Mouse (Mus musculus): ENCODE measurements around the gene Eif4e3. TPM values are rescaled to one million over a fixed set of nuclear protein-coding genes. Genes with fewer than 3 reads are reported as not detected.

Gene Eif4e3
- polyA plus RNA-seq, 1 experiment from 2014 or later: 4.3 TPM

- TF ChIP-seq CTCF (IDR thresholded peaks at IDR 0.05; ENCODE audit: low read depth): no peak
- no peak for TF ChIP-seq EP300 (IDR thresholded peaks at IDR 0.05; ENCODE audit: low read depth)
- no peaks in the 10 kb centered on the region for H3K9me3 ChIP-seq (ENCODE audit: low read length)
- peak overlapping the region; percentile 54 for H3K4me2 ChIP-seq (ENCODE audit: low read depth, low read length)
- H3K4me1 ChIP-seq (ENCODE audit: insufficient read depth): no peaks in the 10 kb centered on the region; the same call in 1 of the 2 replicates
- H3K27me3 ChIP-seq (ENCODE audit: insufficient read depth, low read length): no peaks in the 10 kb centered on the region
- ATAC-seq (peak; percentile 41), DNase-seq (no peak)
- H3K4me3 ChIP-seq (ENCODE audit: low read depth, low read length): no peak overlapping the region
- no peaks in the 10 kb centered on the region for H3K36me3 ChIP-seq (replicated peaks; ENCODE audit: insufficient read depth, low read length)
- no peak overlapping the region; the same call in 1 of the 2 replicates for H3K27ac ChIP-seq (ENCODE audit: low read depth)
- 66% methylated on average over 2 of the region's 2 CpGs for WGBS (ENCODE audit: insufficient replicate concordance)
- no peak overlapping the region for H3K9ac ChIP-seq (replicated peaks)
Observed at GRCm38 (mm10) chr6:99656088-99656487, 10.5 kb downstream of the Eif4e3 start.

GRCm38 (mm10) chr6:99655488-99655887 lies 11.1 kb downstream of the Eif4e3 start:
- ATAC-seq: peak; percentile 35; the same call in 1 of the 2 replicates
- H3K27ac ChIP-seq (ENCODE audit: low read depth): peak overlapping the region; percentile 57; the same call in 1 of the 2 replicates
- H3K9me3 ChIP-seq (ENCODE audit: low read length): no peaks in the 10 kb centered on the region
- 27% methylated on average over 7 of the region's 7 CpGs for WGBS (ENCODE audit: insufficient replicate concordance)
- H3K27me3 ChIP-seq (ENCODE audit: insufficient read depth, low read length): no peaks in the 10 kb centered on the region
- no peak for DNase-seq
- no peak overlapping the region for H3K9ac ChIP-seq (replicated peaks)
- peak overlapping the region; percentile 22; the same call in 1 of the 2 replicates for H3K4me3 ChIP-seq (ENCODE audit: low read depth, low read length)
- H3K4me1 ChIP-seq (ENCODE audit: insufficient read depth): no peaks in the 10 kb centered on the region; the same call in 1 of the 2 replicates
- H3K36me3 ChIP-seq (replicated peaks; ENCODE audit: insufficient read depth, low read length): no peaks in the 10 kb centered on the region
- TF ChIP-seq CTCF (IDR thresholded peaks at IDR 0.05; ENCODE audit: low read depth) (no peak), EP300 (IDR thresholded peaks at IDR 0.05; ENCODE audit: low read depth) (no peak)
- peak overlapping the region; percentile 54 for H3K4me2 ChIP-seq (ENCODE audit: low read depth, low read length)

- H3K36me3 ChIP-seq (replicated peaks; ENCODE audit: insufficient read depth, low read length): no peaks in the 10 kb centered on the region
- WGBS (ENCODE audit: insufficient replicate concordance): 69% methylated on average over 5 of the region's 5 CpGs
- no peak for TF ChIP-seq CTCF (IDR thresholded peaks at IDR 0.05; ENCODE audit: low read depth)
- no peak for TF ChIP-seq EP300 (IDR thresholded peaks at IDR 0.05; ENCODE audit: low read depth)
- H3K9ac ChIP-seq (replicated peaks): no peak overlapping the region
- H3K4me3 ChIP-seq (ENCODE audit: low read depth, low read length): no peak overlapping the region
- ATAC-seq (no peak), DNase-seq (no peak)
- H3K4me1 ChIP-seq (ENCODE audit: insufficient read depth): no peaks in the 10 kb centered on the region; the same call in 1 of the 2 replicates
- no peak overlapping the region for H3K4me2 ChIP-seq (ENCODE audit: low read depth, low read length)
- no peaks in the 10 kb centered on the region for H3K9me3 ChIP-seq (ENCODE audit: low read length)
- no peaks in the 10 kb centered on the region for H3K27me3 ChIP-seq (ENCODE audit: insufficient read depth, low read length)
- no peak overlapping the region for H3K27ac ChIP-seq (ENCODE audit: low read depth)
Observed at GRCm38 (mm10) chr6:99654343-99654742, 12.2 kb downstream of the Eif4e3 start.

- no peak overlapping the region for H3K4me3 ChIP-seq (ENCODE audit: low read depth, low read length)
- H3K9ac ChIP-seq (replicated peaks): no peak overlapping the region
- no peaks in the 10 kb centered on the region for H3K9me3 ChIP-seq (ENCODE audit: low read length)
- H3K27ac ChIP-seq (ENCODE audit: low read depth): no peak overlapping the region
- ATAC-seq: no peak
- TF ChIP-seq EP300 (IDR thresholded peaks at IDR 0.05; ENCODE audit: low read depth): no peak
- peak; percentile 25; the same call in 1 of the 2 replicates for TF ChIP-seq CTCF (IDR thresholded peaks at IDR 0.05; ENCODE audit: low read depth)
- H3K27me3 ChIP-seq (ENCODE audit: insufficient read depth, low read length): no peaks in the 10 kb centered on the region
- H3K4me2 ChIP-seq (ENCODE audit: low read depth, low read length): no peak overlapping the region
- no peaks in the 10 kb centered on the region; the same call in 1 of the 2 replicates for H3K4me1 ChIP-seq (ENCODE audit: insufficient read depth)
- 81% methylated on average over 2 of the region's 2 CpGs for WGBS (ENCODE audit: insufficient replicate concordance)
- no peak for DNase-seq
- H3K36me3 ChIP-seq (replicated peaks; ENCODE audit: insufficient read depth, low read length): no peaks in the 10 kb centered on the region
Observed at GRCm38 (mm10) chr6:99652341-99652740, 14.2 kb downstream of the Eif4e3 start.

- ATAC-seq (no peak), DNase-seq (no peak)
- Histone ChIP-seq H3K36me3 (replicated peaks; ENCODE audit: insufficient read depth, low read length) (no peaks in the 10 kb centered on the region), H3K27me3 (ENCODE audit: insufficient read depth, low read length) (no peaks in the 10 kb centered on the region), H3K27ac (ENCODE audit: low read depth) (no peak overlapping the region), H3K4me3 (ENCODE audit: low read depth, low read length) (no peak overlapping the region), H3K4me1 (ENCODE audit: insufficient read depth) (peaks cover 9% of the 10 kb centered on the region; the same call in 1 of the 2 replicates), H3K4me2 (ENCODE audit: low read depth, low read length) (no peak overlapping the region), H3K9me3 (ENCODE audit: low read length) (no peaks in the 10 kb centered on the region), H3K9ac (replicated peaks) (no peak overlapping the region)
- TF ChIP-seq CTCF (IDR thresholded peaks at IDR 0.05; ENCODE audit: low read depth) (no peak), EP300 (IDR thresholded peaks at IDR 0.05; ENCODE audit: low read depth) (no peak)
- 44% methylated on average over 2 of the region's 2 CpGs for WGBS (ENCODE audit: insufficient replicate concordance)
Observed at GRCm38 (mm10) chr6:99649307-99649706, 17.3 kb downstream of the Eif4e3 start.

GRCm38 (mm10) chr6:99646344-99646743 lies 20.2 kb downstream of the Eif4e3 start:
- TF ChIP-seq EP300 (IDR thresholded peaks at IDR 0.05; ENCODE audit: low read depth) (no peak), CTCF (IDR thresholded peaks at IDR 0.05; ENCODE audit: low read depth) (no peak)
- Histone ChIP-seq H3K4me2 (ENCODE audit: low read depth, low read length) (no peak overlapping the region), H3K4me1 (ENCODE audit: insufficient read depth) (peaks cover 13% of the 10 kb centered on the region; the same call in 1 of the 2 replicates), H3K36me3 (replicated peaks; ENCODE audit: insufficient read depth, low read length) (no peaks in the 10 kb centered on the region), H3K27ac (ENCODE audit: low read depth) (no peak overlapping the region), H3K9ac (replicated peaks) (no peak overlapping the region), H3K27me3 (ENCODE audit: insufficient read depth, low read length) (no peaks in the 10 kb centered on the region), H3K4me3 (ENCODE audit: low read depth, low read length) (no peak overlapping the region), H3K9me3 (ENCODE audit: low read length) (no peaks in the 10 kb centered on the region)
- ATAC-seq (no peak), DNase-seq (no peak)
- WGBS (ENCODE audit: insufficient replicate concordance): 72% methylated on average over 10 of the region's 10 CpGs
